Mouse (Mus musculus): ENCODE results near the gene Pah.

The Pah gene

DNA sequence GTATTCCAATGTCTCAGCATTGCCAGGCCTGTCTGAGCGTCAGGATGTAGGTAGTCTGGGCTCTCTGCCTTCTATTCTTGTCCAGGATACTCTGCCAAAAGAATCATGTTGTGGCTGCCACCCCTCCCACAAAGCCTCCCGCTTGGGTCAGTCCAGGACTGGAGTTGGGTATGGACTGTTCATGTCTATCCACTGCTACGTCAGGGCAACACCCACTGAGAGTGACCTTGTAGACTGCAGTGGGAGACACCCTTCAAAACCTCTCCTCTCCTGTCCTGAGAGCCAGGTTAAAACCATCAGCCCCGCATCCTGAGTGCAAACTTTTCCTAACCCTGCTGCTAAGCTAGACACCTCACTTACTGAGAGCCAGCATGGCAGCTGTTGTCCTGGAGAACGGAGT is at the start of gene Pah:
Gene Pah (plus strand): TSS at position 150 of the 400 bp plus-strand sequence.
- no peak for DNase-seq (ENCODE audit: low read depth)

DNA sequence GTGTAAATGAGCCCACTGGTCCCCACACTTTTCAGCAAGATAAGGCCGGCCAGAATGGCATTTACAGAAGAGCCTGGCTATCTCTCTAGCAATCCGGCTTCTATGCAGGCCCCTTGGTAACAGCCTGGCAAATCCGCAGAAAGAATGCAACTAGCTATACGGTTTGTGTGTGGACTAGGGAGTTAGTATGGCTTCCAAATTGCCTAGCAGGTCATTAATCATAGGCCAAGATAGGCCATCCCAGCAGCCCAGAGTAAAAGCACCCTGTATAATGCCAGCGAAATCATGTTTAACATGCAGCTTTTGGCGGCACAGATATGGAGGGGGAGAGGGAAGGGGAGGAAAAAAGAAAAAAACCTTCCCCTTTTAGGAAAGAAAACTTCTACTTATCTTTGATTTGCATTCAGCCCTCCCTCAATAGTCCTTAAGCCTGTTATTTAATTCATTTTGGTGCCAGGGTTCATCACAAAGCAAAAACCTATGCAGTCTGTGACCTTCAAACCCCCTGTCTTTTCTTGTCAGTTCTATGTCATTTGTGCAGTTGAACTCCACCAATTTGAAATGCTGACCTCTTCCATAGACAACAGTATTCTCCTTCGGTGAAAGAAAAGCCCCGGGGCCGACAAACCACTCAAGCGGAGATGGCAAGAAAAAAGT is 48.0 kb upstream of the Pah start:
- DNase-seq (ENCODE audit: low read depth) = no peak

DNA sequence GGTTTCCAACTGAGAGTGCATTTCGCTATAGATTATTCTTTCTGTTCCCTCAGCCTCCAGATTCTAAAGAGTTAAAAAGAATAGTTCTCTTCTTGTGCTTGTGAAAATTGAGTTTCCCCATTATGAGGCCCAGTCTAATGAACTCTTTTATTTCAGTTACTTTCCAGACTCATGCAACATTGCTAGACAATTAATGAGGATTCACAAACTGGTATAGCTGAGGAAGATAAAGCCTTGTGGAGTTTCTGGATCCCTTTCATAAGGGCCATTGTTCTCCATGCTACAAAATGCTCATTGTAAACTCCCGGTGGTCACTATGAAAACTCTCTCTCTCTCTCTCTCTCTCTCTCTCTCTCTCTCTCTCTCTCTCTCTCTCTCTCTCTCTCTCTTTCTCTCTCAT is 46.6 kb upstream of the Pah start:
- no peak for DNase-seq (ENCODE audit: low read depth)

DNA sequence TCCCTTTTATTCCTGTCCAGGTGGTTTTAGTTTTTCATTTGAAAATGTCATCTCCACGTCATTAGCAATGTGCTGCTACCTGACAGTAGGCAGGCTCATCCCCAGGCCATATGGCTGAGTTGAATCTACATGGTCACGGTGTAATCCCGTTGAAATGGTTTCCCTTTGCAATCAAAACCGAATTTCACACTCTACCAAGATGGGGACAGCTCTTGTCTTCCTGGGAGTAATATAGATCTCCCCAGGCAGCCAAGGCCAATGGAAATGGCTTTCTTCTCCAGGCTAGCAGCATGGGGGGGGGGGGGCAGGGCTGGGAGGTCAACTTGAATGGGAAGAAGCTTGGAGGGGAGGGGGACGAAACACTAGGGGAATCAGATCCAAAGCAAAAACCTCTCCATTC is 43.7 kb upstream of the Pah start:
- no peak for DNase-seq (ENCODE audit: low read depth)

DNA sequence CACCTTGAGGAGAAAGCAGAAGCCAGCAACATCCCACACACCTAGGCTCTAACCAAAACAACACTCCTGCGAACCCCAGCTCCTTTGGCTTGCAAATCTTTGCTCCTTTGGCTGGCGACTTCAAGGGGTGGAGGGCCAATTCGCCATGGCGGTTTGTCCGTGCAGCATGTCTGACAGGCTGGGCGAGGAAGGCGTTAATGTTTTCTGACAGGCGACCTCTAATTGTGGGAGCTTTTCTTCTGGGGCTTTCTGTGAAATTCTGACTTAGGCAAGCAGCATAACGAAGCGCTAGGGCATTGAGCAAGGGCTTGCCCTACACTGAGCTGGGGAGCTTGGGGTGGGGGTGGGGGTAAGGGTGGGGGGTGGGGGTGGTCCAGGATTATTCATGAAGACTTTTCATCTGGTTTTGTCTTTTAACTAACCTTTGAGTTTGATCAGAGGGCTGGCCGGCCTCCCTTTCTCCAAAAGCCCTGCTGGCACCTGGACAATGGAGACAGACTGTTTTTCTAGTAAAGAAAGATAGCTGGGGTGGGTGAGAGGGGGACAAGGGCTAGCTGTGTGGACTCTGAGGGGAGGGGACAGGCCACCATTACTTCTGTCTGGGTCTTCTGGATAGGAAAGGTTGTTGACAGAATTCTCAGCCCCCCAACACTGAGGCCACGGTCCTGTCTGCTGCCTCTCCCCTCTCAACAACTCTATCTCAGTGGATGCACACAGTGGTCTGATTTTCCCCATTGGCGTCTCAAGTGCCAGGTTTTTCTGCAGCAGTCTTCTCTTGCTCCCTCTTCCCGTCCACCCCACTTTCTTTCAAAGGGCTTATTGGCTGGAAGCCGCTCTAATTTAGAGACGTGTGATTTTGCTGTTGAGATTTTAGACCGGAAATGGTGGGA is 36.5 kb upstream of the Pah start:
- DNase-seq (ENCODE audit: low read depth) = no peak

DNA sequence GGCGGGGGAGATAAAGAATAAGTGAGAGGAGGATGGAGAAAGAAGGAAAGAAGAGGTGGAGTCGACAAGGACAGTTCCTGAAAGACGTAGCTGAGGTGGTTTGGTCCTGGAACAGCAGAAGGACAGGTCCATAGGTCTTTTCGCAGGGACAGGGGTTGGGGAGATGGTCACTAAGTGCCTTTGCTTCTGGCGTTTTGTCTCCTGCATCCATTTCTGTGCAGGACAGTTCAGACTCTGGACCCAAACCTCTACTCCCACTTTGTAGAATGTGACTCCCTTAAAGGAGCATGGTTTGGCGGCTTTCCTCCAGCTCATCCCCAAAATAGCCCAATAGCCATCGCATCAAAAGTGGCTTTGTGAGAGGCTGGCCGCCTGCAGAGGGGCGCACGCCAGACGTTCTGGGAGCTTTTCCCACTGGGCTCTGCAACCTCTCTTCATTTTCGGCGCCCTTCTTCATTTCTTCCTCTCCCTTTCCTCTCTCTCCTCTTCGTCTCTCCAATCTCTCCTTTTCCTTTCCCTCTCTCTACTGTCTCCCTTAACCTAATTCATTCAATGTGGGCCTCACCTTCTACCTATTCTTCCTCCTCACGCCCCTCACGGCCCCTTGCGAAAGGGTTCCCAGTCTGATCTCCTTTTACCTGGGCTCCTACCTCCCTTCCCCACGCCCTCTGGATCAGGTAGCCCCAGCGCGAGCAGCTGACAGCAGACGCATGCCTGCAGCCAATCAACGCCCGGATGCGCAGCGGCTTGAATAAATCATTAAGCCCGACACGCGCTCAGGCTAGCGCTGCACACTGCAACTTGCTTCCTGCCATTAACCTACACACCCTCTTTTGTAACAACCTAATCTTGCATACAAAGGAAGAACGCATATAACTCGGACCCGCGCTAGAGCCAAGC is 35.6 kb upstream of the Pah start:
- DNase-seq (ENCODE audit: low read depth) = no peak

DNA sequence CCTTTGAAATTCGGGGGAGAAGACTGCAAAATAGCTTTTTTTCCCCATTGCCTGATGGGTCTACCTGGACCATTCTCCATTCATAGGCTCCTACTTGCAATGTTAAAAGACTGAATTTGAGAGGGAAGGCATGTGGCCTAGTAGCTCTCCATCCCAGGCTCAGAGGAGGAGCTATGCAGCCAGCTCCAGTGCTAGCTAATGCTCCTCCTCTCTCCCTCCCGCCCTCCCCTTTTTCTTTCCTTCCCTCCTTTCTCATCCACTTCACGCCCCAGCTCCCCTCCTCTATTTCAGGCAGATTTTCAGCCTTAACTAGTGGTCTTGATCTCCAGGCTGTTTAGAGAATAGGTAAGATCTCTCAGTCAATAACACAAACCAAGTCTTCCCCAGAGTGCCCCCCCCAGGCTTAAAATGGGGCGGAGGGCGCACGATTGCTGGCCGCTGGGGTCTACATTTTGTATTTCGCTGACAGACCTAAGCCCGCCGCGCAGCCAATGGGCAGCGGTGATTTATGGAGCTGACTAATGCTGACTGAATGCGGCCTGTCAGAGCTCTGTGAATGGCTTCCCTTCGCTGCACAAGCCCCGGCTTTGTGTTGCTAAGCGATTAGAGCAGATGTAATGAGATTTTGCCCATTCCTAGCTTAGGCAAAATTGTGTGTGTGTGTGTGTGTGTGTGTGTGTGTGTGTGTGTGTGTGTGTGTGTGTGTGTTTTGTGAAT is 33.0 kb upstream of the Pah start:
- peak; percentile 52 for DNase-seq (ENCODE audit: low read depth)

DNA sequence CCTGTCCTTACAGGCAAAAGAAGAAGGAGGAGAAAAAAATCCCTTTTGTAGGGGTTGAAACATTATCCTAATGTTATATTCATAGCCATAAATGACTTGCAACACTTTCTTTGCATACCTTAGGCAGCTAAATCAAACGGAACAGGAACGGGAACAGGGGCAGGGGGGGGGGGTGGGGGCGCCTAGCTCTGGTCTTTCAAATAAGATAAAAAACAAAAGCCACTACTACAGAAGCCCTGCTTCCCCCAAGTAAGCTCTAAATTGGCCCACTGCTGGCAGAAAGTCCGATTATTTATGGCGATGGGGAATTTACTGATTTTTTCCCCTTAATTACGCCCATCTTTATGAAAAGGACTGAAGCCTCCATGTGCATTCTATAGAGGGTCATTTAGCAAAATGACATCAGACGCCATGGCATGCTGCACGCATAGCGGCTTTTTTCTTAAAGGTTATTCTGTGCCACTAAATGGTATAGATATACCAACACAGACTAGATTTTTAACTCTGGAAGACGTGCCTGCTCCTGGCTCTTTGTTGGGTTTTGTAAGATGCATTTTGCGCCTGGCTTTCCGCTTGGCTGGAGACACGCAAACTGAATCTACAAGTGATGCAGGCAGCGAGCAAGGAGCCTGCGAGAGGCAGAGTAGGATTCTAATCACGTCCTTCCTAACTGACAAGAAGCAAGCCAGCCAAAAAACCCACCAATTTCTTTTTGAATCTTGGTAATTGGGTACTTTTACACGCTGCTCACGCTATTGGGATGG is 32.2 kb upstream of the Pah start:
- no peak for DNase-seq (ENCODE audit: low read depth)

DNA sequence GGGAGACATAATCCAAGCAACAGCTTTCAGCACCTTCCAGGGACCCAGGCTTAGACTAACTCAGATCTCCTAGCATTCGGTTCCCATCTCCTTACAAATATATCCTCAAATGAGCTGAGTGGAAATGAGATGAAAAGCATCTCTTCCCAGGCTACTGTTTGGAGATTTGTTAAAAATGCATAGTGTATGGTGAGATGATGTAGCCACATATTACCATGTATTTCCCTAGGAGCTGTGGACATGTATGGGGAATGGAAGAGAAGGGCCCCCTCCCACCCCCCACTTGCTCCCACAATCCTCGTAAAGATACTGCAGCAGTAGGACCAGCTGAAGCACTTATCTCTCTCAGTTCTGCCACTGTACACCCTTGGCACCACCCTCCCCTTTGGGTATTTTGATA is 31.3 kb upstream of the Pah start:
- DNase-seq (ENCODE audit: low read depth) = no peak

DNA sequence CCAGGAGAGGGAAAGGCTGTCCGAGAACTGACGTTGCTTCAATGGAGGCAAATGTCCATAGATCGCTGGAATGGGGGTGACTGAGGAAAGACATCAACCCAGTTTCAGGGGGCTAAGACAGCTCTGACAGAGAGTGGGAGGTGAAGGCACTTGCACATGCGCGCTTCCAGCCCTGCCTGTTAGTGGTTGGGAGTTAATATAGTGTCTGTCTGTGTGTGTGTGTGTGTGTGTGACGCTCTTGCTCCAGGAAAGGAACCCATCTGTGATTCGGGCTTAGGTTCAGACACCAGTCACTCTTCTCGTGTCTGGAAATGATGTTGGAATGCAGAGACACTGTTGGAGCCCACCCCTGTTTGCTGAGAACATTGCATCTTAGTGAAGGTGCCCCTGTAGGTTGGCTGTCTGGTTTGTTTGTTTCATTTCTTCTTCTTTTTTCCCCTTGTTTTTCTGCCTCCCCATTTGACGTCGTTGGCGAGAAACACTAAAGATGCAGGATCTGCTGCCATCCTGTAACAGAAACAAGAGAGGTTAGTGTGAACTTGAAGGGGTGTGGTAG is 30.0 kb upstream of the Pah start:
- no peak for DNase-seq (ENCODE audit: low read depth)

DNA sequence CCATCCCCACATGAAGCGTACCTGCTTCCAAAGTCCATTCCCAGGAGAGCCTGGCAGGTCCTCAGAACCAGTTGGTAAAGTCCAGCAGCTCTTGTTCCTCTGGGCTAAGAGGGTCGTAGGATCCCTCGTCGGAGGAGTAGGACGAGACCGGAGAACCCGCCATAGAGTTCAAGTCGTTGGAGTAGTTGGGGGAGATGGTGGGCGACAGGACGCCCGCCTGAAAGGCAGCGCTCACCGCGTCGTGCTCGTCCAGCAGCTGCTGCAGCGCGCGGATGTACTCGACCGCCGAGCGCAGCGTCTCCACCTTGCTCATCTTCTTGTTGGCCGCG is 29.3 kb upstream of the Pah start:
- DNase-seq (ENCODE audit: low read depth) = no peak

DNA sequence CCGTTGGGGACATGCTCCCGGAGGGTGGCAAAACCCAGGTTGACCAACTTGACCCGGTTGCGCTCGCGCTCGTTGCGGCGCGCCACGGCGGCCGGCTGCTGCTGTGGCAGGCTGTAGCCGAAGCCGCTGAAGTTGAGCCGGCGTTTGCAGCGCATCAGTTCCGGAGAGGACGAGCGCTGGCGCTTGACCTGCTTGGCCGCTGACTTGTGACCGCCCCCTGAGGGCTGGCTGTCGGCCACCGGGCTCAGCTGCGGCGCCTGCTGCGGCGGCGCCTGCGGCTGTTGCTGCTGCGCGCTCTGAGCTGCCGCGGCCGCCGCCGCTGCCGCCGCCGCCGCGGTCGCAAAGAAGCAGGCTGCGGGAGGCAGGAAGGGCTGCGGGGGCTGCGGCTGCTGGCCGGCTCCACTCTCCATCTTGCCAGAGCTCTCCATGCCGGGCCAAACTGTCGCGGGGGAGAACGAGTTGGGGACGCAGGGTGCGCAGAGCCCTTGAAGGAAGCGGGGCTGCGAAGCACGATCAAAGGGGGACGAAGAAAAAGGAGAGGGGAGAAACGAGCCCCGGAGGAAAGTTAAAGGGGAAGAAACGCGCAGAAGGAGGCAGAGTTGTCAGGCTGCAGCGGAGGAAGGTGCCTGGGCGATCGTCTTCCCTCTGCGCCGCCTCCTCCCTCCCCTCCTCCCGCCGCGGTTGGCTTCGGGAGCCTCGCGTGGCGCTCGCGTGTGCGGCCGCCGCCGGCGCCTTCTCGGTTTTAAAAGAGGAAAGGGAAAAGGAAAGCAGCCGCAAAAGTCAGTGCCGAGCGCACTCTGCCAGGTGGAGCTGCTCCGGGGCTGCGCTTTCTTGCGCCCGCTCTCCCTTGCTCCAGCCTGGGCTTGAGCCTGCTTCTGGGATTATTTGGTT is 28.7 kb upstream of the Pah start:
- DNase-seq (ENCODE audit: low read depth) = no peak

DNA sequence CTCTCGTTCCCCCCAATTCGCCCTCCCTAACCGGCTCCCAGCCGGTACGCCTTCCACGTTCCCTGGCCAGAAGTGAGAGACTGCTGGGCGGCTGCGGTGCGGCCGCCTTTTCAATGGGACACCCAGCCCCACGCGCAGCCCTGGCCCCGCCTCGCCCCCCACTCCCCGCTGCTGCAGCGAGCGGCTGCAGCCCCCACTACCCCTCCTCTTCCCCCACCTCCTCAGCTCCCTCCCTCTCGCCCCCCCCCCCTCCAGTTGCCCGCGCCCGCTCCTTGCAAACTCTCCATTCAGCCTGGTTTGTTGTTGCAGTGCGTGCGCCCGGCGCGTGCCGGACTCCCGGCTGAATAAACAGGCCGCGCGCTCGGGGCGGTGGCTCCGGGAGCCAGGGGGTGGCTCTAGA is 28.0 kb upstream of the Pah start, which contains the start of gene Ascl1:
Gene Ascl1 (minus strand): TSS at position 85 of the 400 bp plus-strand sequence.
- DNase-seq (ENCODE audit: low read depth) = no peak

DNA sequence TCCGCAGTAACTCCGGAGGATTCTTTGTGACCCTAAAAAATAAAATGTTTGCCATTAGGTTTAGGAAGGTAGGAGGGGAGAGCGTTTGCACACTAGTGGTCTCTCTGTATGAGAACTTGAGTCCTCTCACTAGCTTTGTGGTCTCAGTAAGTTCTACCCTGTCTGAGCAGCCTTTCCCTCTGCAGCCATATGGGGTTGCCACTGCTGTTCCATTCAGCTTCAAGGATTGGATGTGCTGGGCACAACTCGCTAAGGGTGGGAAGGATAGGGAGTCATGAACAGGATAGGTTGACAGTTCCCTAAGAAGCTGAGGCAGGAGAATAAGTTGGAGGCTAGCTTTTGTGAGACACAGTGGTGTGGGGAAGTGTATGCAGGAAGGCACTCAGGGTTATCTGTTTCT is 27.4 kb upstream of the Pah start:
- DNase-seq (ENCODE audit: low read depth) = no peak

DNA sequence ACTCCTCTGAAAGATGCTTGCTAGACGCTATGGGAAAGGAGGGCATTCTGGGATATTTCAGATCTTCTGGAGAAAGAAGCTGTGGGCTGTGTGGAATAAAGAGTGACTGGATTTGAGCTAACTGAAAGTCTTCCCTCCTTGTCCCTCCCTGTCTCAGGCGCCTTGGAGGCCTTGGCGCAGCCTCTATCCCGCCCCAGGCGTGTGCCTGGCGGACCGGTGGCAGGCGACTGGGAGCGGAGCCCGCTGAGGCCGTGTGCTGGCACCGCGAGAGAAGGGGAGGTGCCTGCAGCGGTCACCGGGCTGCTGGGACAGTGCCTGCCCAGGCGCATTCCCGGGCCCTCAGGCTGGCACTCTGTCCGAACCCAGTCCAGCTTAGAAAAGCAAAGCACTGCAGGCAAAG is 27.0 kb upstream of the Pah start:
- DNase-seq (ENCODE audit: low read depth) = no peak

DNA sequence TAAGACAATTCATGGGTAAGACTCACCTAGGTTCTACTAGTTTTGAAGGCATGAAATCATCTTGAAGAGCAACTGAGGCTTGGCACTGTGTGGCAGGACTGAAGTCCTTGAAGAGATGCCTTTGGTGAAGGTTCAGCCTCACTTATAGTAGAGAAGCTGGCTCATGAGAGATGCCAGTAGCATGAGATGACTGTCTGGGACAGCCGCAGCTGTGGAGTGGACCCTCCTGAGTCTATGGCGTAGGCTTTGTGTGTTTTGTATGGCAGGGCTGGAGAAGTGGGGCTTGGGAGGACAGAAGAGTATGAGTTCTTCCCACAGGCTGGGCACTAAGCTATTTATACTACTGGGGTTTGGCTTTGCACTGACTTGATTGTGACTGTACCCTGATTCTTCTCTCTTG is 24.5 kb upstream of the Pah start:
- no peak for DNase-seq (ENCODE audit: low read depth)

DNA sequence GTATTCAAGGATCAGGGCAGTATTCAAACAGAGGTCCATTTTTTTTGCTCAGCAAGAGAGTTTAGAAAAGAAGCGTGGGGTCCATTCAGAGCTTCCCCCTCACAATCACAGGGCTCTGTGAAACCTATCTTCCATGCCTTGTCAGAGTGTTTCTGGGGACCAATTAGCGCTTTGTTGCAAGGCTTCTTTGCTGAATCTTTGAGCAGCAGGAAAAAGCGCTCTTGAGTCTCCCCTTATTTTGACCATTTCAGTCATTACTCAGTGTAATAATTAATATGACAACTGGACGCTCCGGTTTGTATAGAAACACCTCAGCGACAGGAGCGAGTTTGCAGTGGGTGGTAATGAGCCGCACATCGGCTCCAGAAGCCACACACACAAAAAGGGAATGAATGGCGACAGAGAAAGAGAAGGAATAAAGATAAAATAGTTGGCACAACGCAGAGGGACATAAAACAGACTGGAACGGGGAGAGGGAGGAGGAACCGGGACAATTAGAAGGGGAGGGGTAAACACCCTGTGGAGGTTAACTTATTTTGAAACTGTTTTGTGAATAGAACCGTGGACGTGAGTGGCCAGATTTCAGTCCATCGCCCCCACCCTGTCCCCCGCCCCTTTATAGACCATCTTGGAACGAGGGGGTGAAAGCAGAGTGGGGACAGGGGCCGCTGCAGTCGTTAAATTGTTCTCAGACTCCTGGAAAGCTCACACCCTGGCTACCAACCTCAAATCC is 20.5 kb upstream of the Pah start:
- no peak for DNase-seq (ENCODE audit: low read depth)

DNA sequence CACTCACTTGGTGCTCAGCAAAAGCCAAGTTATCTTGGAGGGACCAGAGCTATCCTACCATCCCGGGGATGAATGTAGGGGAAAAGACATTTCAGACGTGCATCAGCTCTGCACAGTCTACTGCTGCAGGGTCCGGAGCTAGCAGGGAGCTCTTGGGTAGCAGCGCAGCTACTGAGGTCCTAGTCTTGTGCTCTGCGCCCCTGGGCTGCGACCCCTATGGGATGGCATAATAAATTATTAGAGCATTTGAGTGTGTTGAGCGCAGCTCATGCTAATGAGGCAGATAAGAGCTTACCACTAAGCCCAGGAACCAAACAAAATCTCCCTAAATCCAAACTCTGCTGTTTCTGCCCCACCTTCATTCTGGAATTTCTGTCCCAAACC is 19.9 kb upstream of the Pah start:
- DNase-seq (ENCODE audit: low read depth) = no peak

DNA sequence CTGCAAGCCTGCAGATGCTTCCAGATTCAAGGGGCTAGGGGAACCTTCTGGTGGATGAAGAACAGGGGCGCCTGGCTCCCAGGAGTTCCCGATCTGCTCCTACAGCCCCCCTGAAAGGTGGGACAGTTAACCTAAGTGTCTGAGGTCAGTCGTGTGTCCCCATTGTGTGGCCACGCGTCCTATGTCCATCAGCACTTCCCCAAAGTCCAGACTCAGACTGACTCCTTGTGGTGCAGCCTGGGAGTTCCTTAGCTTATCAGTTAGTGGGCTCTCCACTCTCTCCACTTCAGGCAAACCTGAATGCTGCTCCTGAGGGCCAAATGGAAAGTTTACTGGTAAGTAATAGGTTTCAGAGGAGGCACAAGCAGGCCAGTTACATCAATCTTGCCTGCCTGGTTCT is 19.3 kb upstream of the Pah start:
- DNase-seq (ENCODE audit: low read depth) = no peak
